Mouse (Mus musculus) spleen, postnatal 14 days (tissue): Measurements from ENCODE around the gene Slc26a9.

ENCODE experiments used
- DNase-seq, 2 experiments: peaks; one replicate each; pipeline ENCODE4 v3.0.0; 2021 to 2022; ENCODE audit warnings: low spot score in 2 of 2

The Slc26a9 gene

DNA sequence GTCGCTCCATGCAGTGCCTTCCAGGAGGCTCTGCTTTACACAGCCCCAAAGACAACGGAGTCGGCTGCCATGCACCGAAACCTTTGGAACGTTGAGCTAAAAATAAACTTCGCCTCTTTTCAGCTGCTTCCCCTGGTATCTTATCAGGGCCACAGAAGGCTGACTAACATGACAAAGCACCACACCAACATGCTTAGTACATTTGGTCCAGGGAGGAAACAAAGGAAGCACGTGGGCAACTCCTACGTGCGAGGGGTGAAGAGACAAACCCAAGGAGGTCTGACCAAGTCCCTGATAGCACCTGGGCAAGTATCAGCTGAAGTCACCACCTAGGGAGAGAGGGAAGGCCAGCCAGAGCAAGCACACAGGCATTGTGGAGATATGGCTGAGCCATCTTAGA lies 7.3 kb upstream of the Slc26a9 start:
- no peak for DNase-seq

DNA sequence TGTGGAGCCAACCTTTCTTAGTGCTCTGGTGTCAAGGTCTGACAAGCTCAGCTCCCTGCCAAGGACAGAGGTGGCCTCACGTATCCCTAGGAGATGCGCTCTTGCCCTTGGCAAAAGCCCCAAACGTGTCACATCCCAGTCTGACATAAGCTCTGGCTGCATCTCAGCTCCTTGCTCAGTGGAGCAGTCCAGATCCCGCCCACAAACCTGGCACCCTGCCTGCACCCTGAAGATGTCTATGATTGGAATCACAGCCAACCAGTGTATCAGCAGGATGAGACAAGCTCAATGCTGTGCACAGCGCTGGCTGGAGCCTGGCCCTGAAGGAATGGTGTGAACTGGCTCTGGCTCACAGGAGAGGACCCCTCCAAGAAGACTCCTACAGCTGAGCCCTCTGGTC lies 6.6 kb upstream of the Slc26a9 start:
- peak in 1 of 2 experiments; percentile 6 for DNase-seq

DNA sequence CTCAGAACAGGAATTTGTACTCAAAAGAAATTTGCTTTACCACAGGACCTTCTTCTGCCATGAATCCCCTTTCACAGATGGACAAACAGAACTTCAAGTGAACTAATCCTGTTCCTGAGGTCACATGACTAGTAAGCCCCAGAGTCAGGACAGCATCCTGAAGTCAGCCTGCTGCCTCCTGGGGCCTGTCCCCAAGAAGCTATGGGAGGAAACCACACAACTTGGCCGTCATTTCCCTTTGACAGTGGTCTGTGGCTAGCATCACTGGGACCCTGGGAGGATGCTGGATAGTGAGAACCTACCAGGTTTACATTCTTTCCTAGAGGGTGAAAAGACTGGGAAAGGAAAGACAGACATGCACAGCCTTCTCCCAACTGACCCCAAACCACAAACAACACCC lies 5.1 kb upstream of the Slc26a9 start:
- DNase-seq, result no peak

DNA sequence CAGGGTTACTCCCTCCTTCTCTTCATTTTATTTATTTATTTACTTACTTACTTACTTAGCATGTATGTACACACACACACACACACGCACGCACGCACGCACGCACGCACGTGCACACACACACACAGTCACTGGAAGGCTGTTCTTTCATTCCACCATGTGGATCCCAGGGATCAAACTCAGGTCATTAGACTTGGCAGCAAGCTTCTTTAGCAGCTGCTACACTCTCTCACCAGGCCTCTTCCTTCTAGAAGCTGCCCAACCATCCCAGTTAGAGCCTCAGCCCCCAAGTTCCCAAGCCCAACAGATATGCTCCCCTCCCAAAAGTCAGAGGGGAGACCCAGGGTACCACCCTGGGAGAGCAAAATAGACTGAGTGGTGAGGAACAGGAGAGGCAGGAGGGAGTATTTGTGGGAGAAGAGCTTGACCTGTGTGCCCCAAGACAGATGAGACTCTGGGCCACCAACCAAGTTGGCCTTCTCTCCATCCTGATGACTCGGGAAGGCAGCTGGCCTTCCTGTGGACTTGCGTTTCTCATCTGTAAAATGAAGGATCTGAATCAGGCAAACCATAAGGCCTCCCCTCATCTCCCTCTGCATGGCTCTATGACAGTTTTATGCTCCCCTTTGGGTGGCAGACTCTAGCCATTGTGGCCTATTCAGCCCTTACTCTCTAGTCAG lies 4.2 kb upstream of the Slc26a9 start:
- DNase-seq, result no peak

DNA sequence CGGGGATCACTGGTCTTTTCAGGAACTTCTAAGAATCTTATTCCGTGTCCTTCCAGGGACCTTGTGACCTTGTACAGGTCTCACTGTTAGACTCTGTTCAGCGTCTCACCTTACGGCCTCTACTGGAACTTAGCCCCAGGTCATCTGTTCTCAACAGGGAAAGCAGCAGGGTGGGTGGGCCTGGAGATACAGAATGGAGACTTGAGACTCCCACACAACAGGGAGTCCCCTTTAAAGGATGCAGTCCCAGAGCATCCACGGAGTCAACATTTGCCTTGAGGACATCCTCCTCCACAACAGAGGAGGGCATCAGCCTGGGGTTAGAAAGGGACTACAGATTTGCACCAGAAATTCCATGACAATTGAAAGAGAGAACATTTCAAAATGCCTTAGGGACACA lies 1.6 kb downstream of the Slc26a9 start:
- DNase-seq, result no peak

DNA sequence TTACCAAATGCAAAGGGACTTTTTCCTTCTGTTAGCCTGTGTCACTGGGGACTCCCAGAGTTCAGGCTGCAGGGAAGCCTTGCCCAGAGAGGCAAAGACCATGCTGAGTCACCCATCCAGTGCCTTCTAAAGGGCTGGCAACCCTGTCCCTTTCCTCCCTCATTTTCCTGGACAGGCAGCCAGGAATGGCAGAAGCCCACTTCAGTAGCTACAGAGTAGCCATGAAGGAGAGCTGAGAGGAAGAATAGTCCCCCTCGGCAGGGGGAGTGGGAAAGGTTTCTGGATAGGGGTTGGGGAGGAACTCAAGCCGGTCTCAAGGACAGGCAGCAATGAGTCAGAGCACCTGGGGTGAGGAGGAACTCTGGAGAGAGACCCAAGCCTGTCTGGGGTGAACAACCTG lies 3.9 kb downstream of the Slc26a9 start:
- no peak for DNase-seq

DNA sequence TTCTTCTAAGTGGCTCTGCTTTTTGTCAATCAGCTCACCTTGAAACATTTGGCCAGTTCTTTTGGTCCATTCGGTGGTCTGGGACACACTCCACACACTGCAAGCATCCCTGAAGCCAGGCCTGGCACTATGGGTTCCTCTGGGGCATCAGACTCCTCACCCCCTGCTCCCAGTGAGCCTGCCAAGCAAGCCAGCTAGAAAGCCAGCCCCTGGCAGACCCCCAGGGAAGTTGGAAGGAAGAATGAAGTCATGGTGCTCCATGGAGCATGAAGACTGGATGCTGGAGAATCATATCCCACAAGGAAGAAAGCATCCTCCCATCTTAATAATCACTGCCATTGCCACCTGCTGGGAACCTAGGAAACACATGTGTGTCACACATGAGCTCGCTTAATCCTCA lies 4.8 kb downstream of the Slc26a9 start:
- no peak for DNase-seq

DNA sequence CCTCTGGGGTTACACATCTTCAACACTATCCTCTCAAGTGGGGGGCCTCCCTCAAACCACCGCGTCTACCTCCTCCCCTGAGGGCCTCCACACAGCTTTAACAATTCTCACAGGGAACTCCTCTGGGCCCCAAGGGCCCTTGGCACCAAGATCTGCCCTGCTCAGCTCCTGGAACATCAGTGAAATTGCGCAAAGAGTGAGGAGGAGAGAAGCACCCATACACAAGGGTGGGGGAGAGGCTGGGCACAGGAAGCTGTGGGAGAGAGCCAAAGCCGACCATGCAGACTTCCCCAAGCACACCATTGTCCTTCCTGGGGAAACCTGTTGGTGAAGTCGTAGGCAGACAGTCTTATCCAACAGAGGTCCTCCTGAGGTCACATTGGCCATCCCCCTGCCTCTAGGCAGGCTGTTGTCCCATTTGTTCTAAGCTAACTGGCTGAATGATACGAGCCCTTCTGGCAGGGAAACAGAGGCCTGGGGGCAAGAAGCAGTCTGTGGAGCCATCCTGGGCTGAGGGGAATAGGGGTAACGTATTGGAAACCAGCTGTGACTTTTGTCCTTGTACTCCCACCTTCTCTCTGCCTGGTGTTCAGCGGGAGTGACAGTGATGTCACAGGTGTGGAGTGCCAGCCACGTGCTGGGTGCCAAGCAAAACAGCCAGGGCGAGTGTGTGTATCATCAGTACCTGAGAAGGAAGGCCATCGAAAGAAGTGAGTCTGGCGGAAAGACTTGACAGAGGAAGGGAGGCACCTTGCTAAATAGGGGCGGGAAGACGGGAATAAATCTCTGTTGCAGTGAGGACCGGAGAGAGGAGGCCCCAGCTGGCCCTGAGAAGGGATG lies 6.1 kb downstream of the Slc26a9 start:
- no peak for DNase-seq

DNA sequence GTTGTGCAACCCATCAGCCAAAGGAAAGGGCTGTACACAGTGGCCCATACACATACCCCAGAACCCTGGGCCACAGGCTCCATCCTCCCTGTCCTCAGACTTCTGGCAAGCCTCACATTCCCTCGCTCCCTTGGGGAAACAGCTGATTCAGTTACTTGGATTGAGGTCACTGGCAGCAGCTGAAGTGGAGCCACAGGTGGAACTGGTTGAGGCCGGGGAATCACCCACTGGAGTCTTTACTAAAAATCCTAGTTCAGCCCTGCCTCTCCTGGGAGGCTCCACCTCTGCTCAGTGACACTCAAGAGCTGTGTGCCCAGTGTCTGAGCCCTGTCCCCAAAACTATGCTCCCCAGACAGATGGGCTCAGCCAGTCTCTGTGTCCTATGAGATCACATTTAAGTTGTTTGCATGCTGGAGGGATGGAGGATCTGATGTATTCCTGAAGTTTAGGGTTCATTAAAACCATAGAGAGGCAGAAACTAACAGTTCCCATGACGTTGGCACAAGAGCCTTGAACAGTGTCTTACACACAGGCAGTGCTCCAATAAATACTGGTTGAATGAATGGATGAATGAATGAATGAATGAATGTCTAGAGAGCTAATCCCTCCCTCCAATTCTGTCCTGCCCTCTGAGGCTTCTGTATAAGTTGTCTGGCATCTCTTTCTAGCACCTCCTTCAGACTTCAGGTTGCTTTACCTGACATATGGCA lies 7.5 kb downstream of the Slc26a9 start:
- DNase-seq, result no peak

DNA sequence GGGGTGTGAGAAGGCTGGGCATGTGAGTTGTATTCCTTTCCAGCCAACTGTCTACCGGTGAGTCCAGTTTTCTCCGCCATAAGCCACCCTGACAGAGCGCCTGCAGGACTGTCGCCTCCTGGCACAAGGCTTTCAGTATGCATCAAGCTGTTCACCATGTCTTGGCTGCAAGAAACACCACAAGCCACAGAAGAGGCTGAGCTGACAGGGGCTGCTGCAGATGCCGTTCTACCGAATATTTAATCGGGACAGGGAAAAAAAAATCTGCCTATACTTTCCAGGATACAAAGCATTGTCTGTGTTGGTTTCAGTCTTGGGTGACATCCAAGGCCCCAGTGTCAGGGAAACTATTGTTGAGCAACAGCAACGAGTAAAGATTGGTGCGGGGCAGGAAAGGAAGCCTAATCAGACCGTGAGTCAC lies 8.1 kb downstream of the Slc26a9 start:
- DNase-seq, result no peak

DNA sequence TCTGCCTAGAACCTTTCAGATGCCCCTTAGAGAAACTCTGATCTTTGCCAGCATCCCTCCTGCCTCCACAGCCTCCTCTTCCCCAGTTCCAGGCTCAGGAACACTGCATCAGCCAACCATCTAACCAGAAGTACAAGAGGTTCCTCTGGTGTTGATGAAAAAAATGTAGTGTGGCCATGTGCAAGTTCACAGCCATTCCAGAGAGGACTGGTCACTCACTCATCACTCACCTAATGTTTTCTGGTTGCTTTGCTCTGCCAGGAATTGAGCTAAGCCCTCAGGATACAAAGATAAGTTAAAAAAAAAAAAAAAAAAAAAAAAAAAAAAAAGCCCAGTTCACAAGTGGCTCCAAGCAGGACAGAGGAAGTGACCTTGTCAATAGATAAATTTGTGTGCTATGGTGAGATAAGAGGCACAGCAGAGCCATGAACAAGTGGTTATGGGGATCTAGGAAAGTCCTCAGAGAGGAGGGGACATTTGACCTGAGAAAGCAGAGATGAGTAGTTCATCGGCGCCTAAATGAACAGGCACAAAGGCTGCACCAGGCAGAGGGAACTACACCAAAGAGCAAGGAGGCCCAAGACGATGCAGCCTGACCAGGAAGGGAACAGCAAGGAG lies 10.5 kb downstream of the Slc26a9 start:
- no peak for DNase-seq

DNA sequence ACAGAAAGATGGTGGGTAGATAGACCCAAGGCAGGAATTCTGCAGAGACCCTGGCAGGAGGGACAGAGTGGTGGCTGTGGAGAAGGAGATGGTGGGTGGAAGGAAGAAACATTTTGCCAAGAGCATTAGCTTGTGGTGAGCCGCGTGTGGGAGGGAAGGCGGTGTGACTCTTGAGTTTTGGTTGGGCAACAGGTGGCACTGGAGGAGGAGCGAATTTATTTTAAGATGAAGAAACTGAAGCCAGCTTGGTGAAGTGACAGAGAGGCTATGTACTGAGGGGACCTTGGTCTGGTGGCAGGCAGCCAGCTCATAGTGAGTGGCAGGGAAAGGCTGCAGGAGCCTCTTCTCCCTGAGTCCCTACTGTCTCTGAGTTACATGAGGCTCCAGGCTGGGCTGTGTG lies 11.1 kb downstream of the Slc26a9 start:
- no peak for DNase-seq

DNA sequence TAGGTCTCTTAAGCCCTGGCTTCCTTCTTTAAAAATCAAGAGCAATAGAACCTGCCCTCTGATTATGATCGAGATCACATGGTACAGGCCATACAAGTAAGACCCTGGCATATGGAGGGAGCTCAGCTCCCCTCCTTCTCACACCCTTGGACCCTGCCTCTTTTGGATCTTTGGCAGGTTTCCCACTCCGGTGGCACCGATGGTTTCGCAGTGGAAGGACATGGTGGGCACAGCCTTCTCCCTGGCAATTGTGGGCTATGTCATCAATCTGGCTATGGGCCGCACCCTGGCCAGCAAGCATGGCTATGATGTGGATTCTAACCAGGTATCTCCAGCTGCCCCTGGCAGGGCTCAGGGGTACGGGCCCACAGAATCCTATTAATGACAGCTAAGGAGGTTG lies 13.4 kb downstream of the Slc26a9 start:
- DNase-seq, result no peak

DNA sequence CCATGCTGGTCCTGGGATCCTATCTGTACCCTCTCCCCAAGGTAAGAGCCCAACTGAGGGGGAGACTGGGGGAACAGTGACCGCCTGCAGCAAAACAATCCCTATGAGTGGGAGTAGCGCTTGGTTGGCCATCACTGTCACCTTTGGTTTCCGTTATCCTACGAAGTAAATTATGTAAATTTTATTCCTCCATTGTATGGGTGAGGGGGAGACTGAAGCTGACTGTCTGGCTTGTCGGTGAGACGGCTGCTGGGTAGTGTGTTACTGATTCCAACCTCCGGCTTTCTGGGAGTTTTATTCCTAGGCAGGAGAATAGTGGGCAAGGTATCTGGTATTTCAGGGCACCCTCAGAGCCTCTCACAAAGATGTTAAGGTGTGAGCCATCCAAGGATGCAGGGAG lies 15.0 kb downstream of the Slc26a9 start:
- no peak for DNase-seq

DNA sequence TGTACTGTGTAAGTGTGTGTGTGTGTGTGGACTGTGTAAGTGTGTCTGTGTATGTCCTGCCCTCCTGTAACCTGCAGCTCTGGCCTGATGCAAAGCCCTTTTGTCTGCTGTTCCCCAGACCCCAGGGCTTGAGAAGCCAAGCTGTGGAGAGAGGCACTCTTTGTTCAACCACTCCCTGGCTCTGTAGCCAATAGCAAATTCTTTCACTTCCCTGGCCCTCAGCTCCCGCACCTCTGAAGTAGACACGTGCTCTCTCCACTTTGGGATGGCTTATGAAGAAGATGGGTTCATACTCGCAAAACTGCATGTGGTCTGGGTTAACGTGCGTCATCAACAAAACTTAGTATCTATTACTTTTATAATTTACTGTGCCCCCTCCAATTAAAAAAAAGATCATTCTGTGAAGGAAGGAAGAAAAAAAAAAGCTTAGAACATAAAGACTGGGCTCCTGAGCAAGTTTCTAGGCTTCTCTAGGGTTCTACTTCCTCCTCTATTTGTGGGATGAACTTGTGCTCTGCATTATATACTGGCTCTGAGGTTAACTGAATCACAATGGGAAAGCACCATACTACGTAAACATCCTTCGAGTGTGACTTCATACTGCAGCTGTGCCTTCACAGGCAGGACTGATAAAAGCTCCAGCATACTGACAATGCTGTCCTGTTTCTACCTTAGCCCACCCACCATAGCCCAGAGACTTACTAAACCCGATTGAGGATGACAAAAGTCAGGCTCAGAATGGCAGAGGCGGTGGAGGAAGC lies 16.0 kb downstream of the Slc26a9 start:
- DNase-seq, result no peak

DNA sequence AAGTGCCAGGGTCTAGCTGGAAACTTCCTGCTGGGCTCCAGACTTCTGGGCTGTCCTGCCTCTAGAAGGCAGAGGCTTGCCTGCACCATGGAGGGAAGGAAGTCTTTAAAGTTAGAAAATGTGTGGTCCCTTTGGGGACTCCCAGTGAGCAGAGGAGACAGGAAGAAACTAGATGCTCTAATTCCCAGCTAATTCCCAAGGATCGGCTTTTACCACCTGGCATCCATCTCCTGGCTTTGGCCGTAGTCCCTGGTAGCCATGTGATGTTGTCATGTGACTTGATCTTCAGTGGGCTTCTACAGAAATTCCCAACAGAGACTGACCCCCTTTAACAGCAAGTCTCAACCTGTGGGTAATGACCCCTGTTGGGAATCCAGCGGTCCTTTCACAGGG lies 16.6 kb downstream of the Slc26a9 start:
- no peak for DNase-seq

DNA sequence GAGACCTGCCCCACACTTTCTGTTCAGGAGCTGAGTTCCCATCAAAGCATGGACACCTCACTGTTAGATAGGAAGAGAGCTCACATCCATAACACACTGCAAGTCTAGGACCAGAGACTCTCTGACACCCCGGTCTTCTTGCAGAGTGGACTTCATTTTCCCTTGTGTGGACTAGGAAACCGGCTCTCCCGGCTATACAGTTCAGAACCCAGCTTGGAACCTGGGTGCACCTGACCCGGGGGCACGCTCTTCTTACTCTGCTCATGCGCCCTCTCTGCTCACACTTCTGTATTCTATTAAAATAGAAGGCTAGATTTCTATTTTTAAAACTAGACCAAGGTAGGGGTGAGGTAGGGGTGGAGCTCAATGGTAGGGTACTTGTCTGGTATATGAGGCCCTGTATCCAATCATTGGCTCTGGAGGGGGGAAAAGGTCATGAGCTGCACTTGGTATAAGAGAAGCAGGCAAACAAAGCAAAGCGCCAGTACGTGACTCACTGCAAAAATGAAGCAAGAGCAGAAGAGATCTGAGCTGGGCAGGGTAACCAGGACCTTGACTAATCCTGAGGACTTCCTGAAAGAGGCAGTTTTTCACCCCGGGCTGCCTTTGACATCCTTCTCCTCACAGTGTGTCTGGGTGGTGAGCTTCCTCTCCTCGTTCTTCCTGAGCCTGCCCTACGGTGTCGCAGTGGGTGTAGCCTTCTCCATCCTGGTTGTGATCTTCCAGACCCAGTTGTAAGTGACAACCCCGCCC lies 17.4 kb downstream of the Slc26a9 start:
- no peak for DNase-seq

DNA sequence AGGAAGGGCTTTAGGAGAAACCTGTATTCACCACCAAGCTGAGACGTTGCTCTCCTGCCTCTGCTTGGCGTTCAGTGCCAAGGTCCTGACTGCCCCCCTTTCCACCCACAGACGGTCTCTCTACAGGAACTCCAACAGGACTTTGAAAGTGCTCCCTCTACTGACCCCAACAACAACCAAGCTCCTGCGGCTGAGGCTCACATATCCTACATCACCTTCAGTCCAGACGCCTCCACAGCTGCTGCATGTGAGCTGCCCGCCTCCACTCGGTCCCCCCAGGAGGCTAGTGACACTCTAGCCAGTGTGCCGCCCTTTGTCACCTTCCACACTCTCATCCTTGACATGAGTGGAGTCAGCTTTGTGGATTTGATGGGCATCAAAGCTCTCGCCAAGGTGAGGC lies 19.9 kb downstream of the Slc26a9 start:
- DNase-seq, result no peak

DNA sequence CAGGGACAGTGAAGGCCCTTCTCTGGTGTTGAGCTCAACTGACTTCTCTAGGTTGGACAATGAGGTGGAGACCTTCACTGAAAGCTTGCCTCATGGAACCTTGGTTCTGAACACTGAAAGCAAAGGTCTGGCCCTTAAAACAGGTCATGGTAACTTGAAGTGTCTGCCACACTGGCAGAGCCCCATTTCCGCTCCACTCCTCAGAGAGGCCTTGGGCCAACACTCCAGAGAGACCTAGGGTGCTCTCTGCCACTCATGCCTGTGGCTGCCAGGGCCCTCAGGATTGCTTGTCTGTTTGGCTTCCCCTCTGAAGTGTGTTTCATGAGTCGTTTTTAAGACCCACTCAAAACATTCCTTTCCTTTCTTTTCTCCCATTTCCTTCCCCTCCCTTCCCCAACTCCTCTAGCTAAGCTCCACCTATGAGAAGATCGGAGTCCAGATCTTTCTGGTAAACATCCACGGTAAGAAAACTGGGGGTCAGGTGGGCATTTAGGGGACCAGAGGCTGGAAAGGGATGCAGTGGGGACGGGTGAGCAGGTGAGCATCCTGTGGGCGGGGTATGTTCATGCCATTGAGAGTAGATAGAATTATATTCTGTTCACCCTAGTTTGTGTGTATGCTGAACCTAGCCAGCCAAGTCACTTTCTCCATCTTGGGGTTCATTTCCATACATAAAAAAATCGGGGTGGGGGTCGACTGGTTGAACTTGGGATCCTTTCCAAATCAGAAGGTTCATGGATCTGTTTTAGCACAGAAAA lies 20.9 kb downstream of the Slc26a9 start:
- no peak for DNase-seq

DNA sequence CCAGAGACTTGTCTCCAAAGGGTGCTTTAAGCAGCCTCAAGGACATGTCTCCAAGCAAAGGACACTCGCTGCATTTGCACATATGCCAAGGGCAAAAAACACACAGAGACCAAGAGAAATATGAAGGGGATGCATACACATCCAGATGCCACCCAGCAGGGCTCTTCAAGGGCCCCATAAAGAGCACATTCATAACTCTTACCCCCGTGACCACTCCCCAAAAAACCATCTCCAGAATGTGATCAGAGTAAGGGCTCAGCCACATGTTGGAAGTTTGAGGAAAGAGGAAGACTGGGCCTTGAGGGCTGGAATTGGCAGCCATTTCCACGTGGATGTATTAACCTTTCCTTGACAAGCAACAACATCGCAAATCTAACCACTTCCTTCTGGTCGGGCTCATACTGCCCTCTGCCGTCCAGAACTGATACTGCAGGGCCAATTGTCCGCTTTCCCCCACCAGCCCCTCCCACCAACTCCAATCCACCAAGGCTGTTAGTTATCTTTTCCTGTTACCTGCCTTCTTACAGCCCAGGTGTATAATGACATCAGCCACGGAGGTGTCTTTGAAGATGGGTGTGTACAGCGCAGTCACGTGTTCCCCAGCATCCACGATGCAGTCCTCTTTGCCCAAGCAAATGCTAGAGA lies 21.7 kb downstream of the Slc26a9 start:
- peak; percentile 47 to 72 for DNase-seq
